Mouse (Mus musculus): Measurements from ENCODE around the gene Acp5. TPM values are rescaled to one million over a fixed set of nuclear protein-coding genes. Genes with fewer than 3 reads are reported as not detected.

The Acp5 gene
- total RNA-seq, 2 experiments from 2014 or later = 0.23 to 1.5 TPM

- H3K27ac ChIP-seq = peak overlapping the region; percentile 92
- no peak for DNase-seq
- H3K4me3 ChIP-seq = peak overlapping the region; percentile 96
- intact Hi-C loops (cut with DNase I) = no loop called here
- TF ChIP-seq CTCF (IDR thresholded peaks at IDR 0.05) = no peak
Measured at GRCm38 (mm10) chr9:22086012-22086411, 49.5 kb downstream of the Acp5 start.

GRCm38 (mm10) chr9:22085022-22085834, 50.3 kb downstream of the Acp5 start, which contains the start of gene Ecsit:
Gene Ecsit, minus strand, starts transcription at chr9:22085438.
- intact Hi-C loops (cut with DNase I) = loop anchor here (1.0 kb wide), 1 partner anchor 14 kb away; the partner anchor contains the start of genes Gm49318 and Zfp653
- peak within 1 kb of the TSS; percentile 96 for H3K4me3 ChIP-seq
- H3K27ac ChIP-seq = peak within 1 kb of the TSS; percentile 92
- DNase-seq = peak; percentile 94
- no peak for TF ChIP-seq CTCF (IDR thresholded peaks at IDR 0.05)

- peak overlapping the region; percentile 92 for H3K27ac ChIP-seq
- no peak for DNase-seq
- TF ChIP-seq CTCF (IDR thresholded peaks at IDR 0.05) = no peak
- H3K4me3 ChIP-seq = peak overlapping the region; percentile 96
- intact Hi-C loops (cut with DNase I) = loop anchor here (1.0 kb wide), 1 partner anchor 13 kb away; the partner anchor contains the start of genes Gm49318 and Zfp653
Measured at GRCm38 (mm10) chr9:22084667-22085021, 50.9 kb downstream of the Acp5 start.

Small RNA genes lying within 50 kb of the gene (microRNA-seq; reads per million reads assigned to microRNA genes)
- gene Mir7084 = not detected

Other genes starting within 250 kb of the Acp5 start
- gene Rab3d, start 217.5 kb downstream of the Acp5 start, total RNA-seq (2021) = 1 to 10 TPM; 2.6 to 3.5 TPM
- 1 to 10 TPM in 1 of 2 experiments, under 1 TPM in 1; 0.66 to 1.1 TPM for gene Ccdc159, start 208.2 kb downstream of the Acp5 start, total RNA-seq (2021)
- gene Tmem205, start 208.2 kb downstream of the Acp5 start, total RNA-seq (2021) = 10 to 100 TPM; 11.6 to 11.8 TPM
- gene Plppr2, start 198.7 kb downstream of the Acp5 start, total RNA-seq (2021) = under 1 TPM; 0.36 to 0.98 TPM
- gene Swsap1, start 180.0 kb downstream of the Acp5 start, total RNA-seq (2021) = 1 to 10 TPM; 1.7 to 3.1 TPM
- under 1 TPM; 0.23 to 0.25 TPM for gene Epor, start 172.2 kb downstream of the Acp5 start, total RNA-seq (2021)
- gene Rgl3, start 146.3 kb downstream of the Acp5 start, total RNA-seq (2021) = under 1 TPM; 0.28 to 0.69 TPM
- gene Ccdc151, start 133.1 kb downstream of the Acp5 start, total RNA-seq (2021) = not detected
- 10 to 100 TPM; 27.8 to 32.6 TPM for gene Prkcsh, start 132.9 kb downstream of the Acp5 start, total RNA-seq (2021)
- not detected for gene Elavl3, start 83.7 kb downstream of the Acp5 start, total RNA-seq (2021)
- gene Gm49318, start 64.5 kb downstream of the Acp5 start, total RNA-seq (2021) = not detected
- gene Zfp653, start 64.3 kb downstream of the Acp5 start, total RNA-seq (2021) = 1 to 10 TPM; 4.3 to 4.4 TPM
- 10 to 100 TPM; 84.5 to 96.6 TPM for gene Ecsit, start 50.3 kb downstream of the Acp5 start, total RNA-seq (2021)
- gene Cnn1, start 36.5 kb downstream of the Acp5 start, total RNA-seq (2021) = 1 to 10 TPM; 3.0 to 3.5 TPM
- gene Elof1, start 18.5 kb downstream of the Acp5 start, total RNA-seq (2021) = 10 to 100 TPM; 35.0 to 39.5 TPM
- 10 to 100 TPM; 34.7 to 41.3 TPM for gene Pigyl, start 21.1 kb upstream of the Acp5 start, total RNA-seq (2021)
- not detected for gene Zfp872, start 52.4 kb upstream of the Acp5 start, total RNA-seq (2021)
- gene Zfp809, start 90.0 kb upstream of the Acp5 start, total RNA-seq (2021) = 1 to 10 TPM; 7.0 to 7.2 TPM
- not detected for gene Zfp599, start 124.2 kb upstream of the Acp5 start, total RNA-seq (2021)
- under 1 TPM; 0.54 to 0.98 TPM for gene Zfp810, start 171.9 kb upstream of the Acp5 start, total RNA-seq (2021)

All from gastrocnemius, adult 2 months (tissue).